Mouse (Mus musculus): Measurements from ENCODE around the gene Cavin3.

- no peak for TF ChIP-seq GATA1 (IDR thresholded peaks at IDR 0.05; ENCODE audit: low read length)
- TF ChIP-seq TAL1 (IDR thresholded peaks at IDR 0.05; ENCODE audit: low read length): no peak
Observed at GRCm38 (mm10) chr7:105441426-105441825, 40.7 kb downstream of the Cavin3 start.

All from erythroblast, embryonic 14.5 days (primary cell).